Comparison of ENCODE assay signal across 22 mouse cellular contexts in genomic region chr8:93030664-93031063, GRCm38 (mm10). TPM values are rescaled to one million over a fixed set of nuclear protein-coding genes. Genes with fewer than 3 reads are reported as not detected.
"Had no signal": no experiment of that assay in that cellular context is flagged by ENCODE, and none has a peak within 500 bp of the region (broad histone marks: within the 10 kb centered on the region; RNA-seq: fewer than 3 reads in every experiment).

No protein-coding gene starts in this region.

- H3K4me1 ChIP-seq: limb, embryonic 15.5 days; liver, embryonic 12.5 days; lung, embryonic 15.5 days; midbrain, embryonic 12.5 days; neural tube, embryonic 13.5 days had no signal

- H3K4me2 ChIP-seq: limb, embryonic 15.5 days; liver, embryonic 12.5 days; lung, embryonic 15.5 days; midbrain, embryonic 12.5 days; neural tube, embryonic 13.5 days had no signal

- H3K27me3 ChIP-seq: limb, embryonic 15.5 days; liver, embryonic 12.5 days; lung, embryonic 15.5 days; midbrain, embryonic 12.5 days; neural tube, embryonic 13.5 days had no signal

- H3K9me3 ChIP-seq: limb, embryonic 15.5 days; liver, embryonic 12.5 days; lung, embryonic 15.5 days; midbrain, embryonic 12.5 days; neural tube, embryonic 13.5 days had no signal

- ATAC-seq: liver, embryonic 12.5 days; midbrain, embryonic 16.5 days had no signal

- H3K9ac ChIP-seq: limb, embryonic 15.5 days; liver, embryonic 12.5 days; lung, embryonic 15.5 days; midbrain, embryonic 12.5 days; neural tube, embryonic 13.5 days had no signal

- H3K4me3 ChIP-seq: left cerebral cortex, adult 2 months; limb, embryonic 15.5 days; liver, embryonic 12.5 days; lung, embryonic 15.5 days; midbrain, embryonic 12.5 days; neural tube, embryonic 13.5 days had no signal

- DNase-seq: kidney, adult 8-10 months; kidney, postnatal 25 days; lung, postnatal 14 days; retina, postnatal 1 day; right cerebral cortex, postnatal 4 days; thymus, postnatal 4 days had no signal

- H3K36me3 ChIP-seq: limb, embryonic 15.5 days; liver, embryonic 12.5 days; lung, embryonic 15.5 days; midbrain, embryonic 12.5 days; neural tube, embryonic 13.5 days had no signal

- H3K27ac ChIP-seq: left cerebral cortex, adult 2 months; limb, embryonic 15.5 days; liver, embryonic 12.5 days; lung, embryonic 15.5 days; macrophage; midbrain, embryonic 12.5 days; neural tube, embryonic 13.5 days had no signal

RNA-seq across cellular contexts. Expression of gene Ces1a, which starts 17.3 kb away (rescaled TPM):
- total RNA-seq: layer of hippocampus, postnatal 14 days; megakaryocyte-erythroid progenitor cell, adult 5-6 weeks had no signal
- polyA plus RNA-seq: kidney, embryonic 16.5 days; limb, embryonic 11.5 days; limb, embryonic 15.5 days; liver, embryonic 12.5 days; liver, embryonic 16.5 days; lung, embryonic 15.5 days; macrophage; midbrain, embryonic 12.5 days; midbrain, embryonic 16.5 days; neural tube, embryonic 13.5 days; spleen, adult 2 months; stomach, embryonic 16.5 days had no signal

RNA-seq across cellular contexts. Expression of gene Ces1b, which starts 49.2 kb away (rescaled TPM):
- total RNA-seq: layer of hippocampus, postnatal 14 days; left cerebral cortex, adult 2 months; left cerebral cortex, postnatal 25 days; megakaryocyte-erythroid progenitor cell, adult 5-6 weeks had no signal
- polyA plus RNA-seq: kidney, embryonic 16.5 days; limb, embryonic 11.5 days; limb, embryonic 15.5 days; liver, embryonic 12.5 days; liver, embryonic 16.5 days; macrophage; midbrain, embryonic 12.5 days; midbrain, embryonic 16.5 days; neural tube, embryonic 13.5 days; spleen, adult 2 months had no signal
